Mouse (Mus musculus) midbrain, postnatal 0 days (tissue): ENCODE data around the gene Plekhh3. TPM values are rescaled to one million over a fixed set of nuclear protein-coding genes. Genes with fewer than 3 reads are reported as not detected.

Experiments used
- ATAC-seq: fragments of 200-750 bp; cut with Nextera tagmentation; 2 replicates; pipeline ENCODE4 v1.8.0; 2017; ENCODE audit warnings: moderate number of reproducible peaks, mild to moderate bottlenecking, moderate TSS enrichment, moderate library complexity; ENCODE audit not compliant: low FRiP score
- DNase-seq: peaks from one replicate; pipeline ENCODE4 v3.0.0-alpha.2; 2015; ENCODE audit warnings: low spot score
- H3K27ac ChIP-seq: fragments of 300-500 bp; sonication (generic); 2 replicates; pipeline ENCODE4 v1.5.1; 2014; ENCODE audit warnings: low read depth, mild to moderate bottlenecking, low read length, mixed read lengths
- H3K27me3 ChIP-seq: fragments of 300-500 bp; sonication (generic); 2 replicates; pipeline ENCODE4 v1.6.1; 2014; ENCODE audit warnings: low read length, control low read depth, mixed read lengths; ENCODE audit not compliant: insufficient read depth
- H3K36me3 ChIP-seq: fragments of 300-500 bp; sonication (generic); 2 replicates; pipeline ENCODE4 v1.6.1; 2014; ENCODE audit warnings: low read length, control low read depth, mixed read lengths; ENCODE audit not compliant: insufficient read depth
- H3K4me1 ChIP-seq: fragments of 300-500 bp; sonication (generic); 2 replicates; pipeline ENCODE4 v1.6.1; 2014; ENCODE audit warnings: mild to moderate bottlenecking, control low read depth, antibody characterized with exemption, low read length, mixed read lengths; ENCODE audit not compliant: insufficient read depth
- H3K4me2 ChIP-seq: fragments of 300-500 bp; sonication (generic); 2 replicates; pipeline ENCODE4 v1.6.1; 2014; ENCODE audit warnings: low read depth, mild to moderate bottlenecking, low read length, mixed read lengths; ENCODE audit not compliant: poor library complexity, severe bottlenecking
- H3K4me3 ChIP-seq: fragments of 300-500 bp; sonication (generic); 2 replicates; pipeline ENCODE4 v1.5.1; 2014; ENCODE audit warnings: low read depth, mild to moderate bottlenecking, low read length, moderate library complexity
- H3K9ac ChIP-seq: fragments of 300-500 bp; sonication (generic); replicated peaks from 2 replicates; pipeline ENCODE4 v1.6.1; 2014; ENCODE audit warnings: mild to moderate bottlenecking, low read length, moderate library complexity, mixed read lengths; ENCODE audit not compliant: poor library complexity, severe bottlenecking
- H3K9me3 ChIP-seq: fragments of 300-500 bp; sonication (generic); 2 replicates; pipeline ENCODE4 v1.6.1; 2016; ENCODE audit warnings: low read length, control low read depth
- CTCF ChIP-seq: IDR thresholded peaks from 2 replicates; pipeline ENCODE4 v1.5.1; 2016; ENCODE audit warnings: antibody characterized with exemption, mild to moderate bottlenecking
- WGBS: fragments of 180-500 bp; shearing (Covaris S2); extraction: QIAGEN DNeasy Blood & Tissue Kit; methylation state at CpG from one replicate; pipeline ENCODE4 v1.1.7; 2014; 5-methylcytosine and 5-hydroxymethylcytosine counted together
- microRNA-seq: library from miRNA; unstranded; fragments of <30 nt; microRNA quantifications from one replicate; pipeline ENCODE4, GENCODE M21; 2016; ENCODE audit warnings: borderline number of aligned reads
- polyA plus RNA-seq: library from polyadenylated mRNA; unstranded; fragments of >200 nt; fragmentation: Nextera tagmentation; extraction: Ambion mirVana; gene quantifications from 2 replicates; pipeline ENCODE4 v1.2.1, GENCODE M21; 2015
- total RNA-seq: library from RNA; depleted of rRNA; stranded (reverse); fragments of >200 nt; gene quantifications from 2 replicates; pipeline ENCODE4 v1.2.3, GENCODE M21; 2014; rRNA removed

Gene Plekhh3
- total and polyA plus RNA-seq, 2 experiments from 2014 or later = 5.8 to 23.4 TPM

GRCm38 (mm10) chr11:101119131-101119760 lies 51.9 kb downstream of the Plekhh3 start:
- H3K27ac ChIP-seq = peak overlapping the region; percentile 91
- H3K9me3 ChIP-seq = no peaks in the 10 kb centered on the region
- DNase-seq = no peak
- ATAC-seq = peak; percentile 74
- peak overlapping the region; percentile 89 for H3K4me2 ChIP-seq
- peak overlapping the region; percentile 75 for H3K4me3 ChIP-seq
- peaks cover 7% of the 10 kb centered on the region; the same call in 1 of the 2 replicates for H3K36me3 ChIP-seq
- H3K9ac ChIP-seq = peak overlapping the region; percentile 85
- H3K27me3 ChIP-seq = no peaks in the 10 kb centered on the region
- H3K4me1 ChIP-seq = peaks cover 15% of the 10 kb centered on the region; the same call in 1 of the 2 replicates
- peak; percentile 52 for TF ChIP-seq CTCF
- under 1% methylated on average over 32 of the region's 39 CpGs for WGBS

GRCm38 (mm10) chr11:101118105-101118504 lies 53.0 kb downstream of the Plekhh3 start:
- Histone ChIP-seq H3K9me3 (no peaks in the 10 kb centered on the region), H3K4me3 (peak overlapping the region; percentile 75), H3K27me3 (no peaks in the 10 kb centered on the region), H3K27ac (no peak overlapping the region), H3K4me1 (peaks cover 15% of the 10 kb centered on the region; the same call in 1 of the 2 replicates), H3K4me2 (peak overlapping the region; percentile 89), H3K36me3 (peaks cover 4% of the 10 kb centered on the region; the same call in 1 of the 2 replicates), H3K9ac (peak overlapping the region; percentile 85; the same call in 1 of the 2 replicates)
- DNase-seq = no peak
- TF ChIP-seq CTCF = no peak
- 40% methylated on average over 4 of the region's 4 CpGs for WGBS
- ATAC-seq = no peak

GRCm38 (mm10) chr11:101115564-101115963 lies 55.6 kb downstream of the Plekhh3 start:
- Histone ChIP-seq H3K4me2 (no peak overlapping the region), H3K9ac (no peak overlapping the region), H3K36me3 (no peaks in the 10 kb centered on the region), H3K27ac (no peak overlapping the region), H3K9me3 (no peaks in the 10 kb centered on the region), H3K4me1 (peaks cover 9% of the 10 kb centered on the region; the same call in 1 of the 2 replicates), H3K4me3 (no peak overlapping the region), H3K27me3 (no peaks in the 10 kb centered on the region)
- DNase-seq = no peak
- ATAC-seq = no peak
- no peak for TF ChIP-seq CTCF
- 84% methylated on average over 2 of the region's 2 CpGs for WGBS

Small RNA genes lying within 50 kb of the gene (microRNA-seq; reads per million reads assigned to microRNA genes)
- not detected for gene Gm27626

Other genes with a start within 250 kb of the Plekhh3 start
- gene Stat3, start 231.8 kb downstream of the Plekhh3 start, total RNA-seq = 37.8 and 47.1 TPM in 2 replicates
- gene Stat3, start 231.8 kb downstream of the Plekhh3 start, polyA plus RNA-seq = 34.2 and 40.8 TPM in 2 replicates
- 24.8 and 26.0 TPM in 2 replicates for gene Cavin1, start 200.5 kb downstream of the Plekhh3 start, total RNA-seq
- 46.0 and 47.5 TPM in 2 replicates for gene Cavin1, start 200.5 kb downstream of the Plekhh3 start, polyA plus RNA-seq
- gene Atp6v0a1, start 161.9 kb downstream of the Plekhh3 start, total RNA-seq = 242 and 247 TPM in 2 replicates
- gene Atp6v0a1, start 161.9 kb downstream of the Plekhh3 start, polyA plus RNA-seq = 204 and 210 TPM in 2 replicates
- 20.9 and 22.2 TPM in 2 replicates for gene Naglu, start 101.3 kb downstream of the Plekhh3 start, total RNA-seq
- gene Naglu, start 101.3 kb downstream of the Plekhh3 start, polyA plus RNA-seq = 16.0 and 16.6 TPM in 2 replicates
- gene Hsd17b1, start 92.9 kb downstream of the Plekhh3 start, total RNA-seq = 0.27 TPM in 1 of 2 replicates, not detected in the other
- not detected in 2 replicates for gene Hsd17b1, start 92.9 kb downstream of the Plekhh3 start, polyA plus RNA-seq
- 41.8 and 48.7 TPM in 2 replicates for gene Coasy, start 88.8 kb downstream of the Plekhh3 start, total RNA-seq
- gene Coasy, start 88.8 kb downstream of the Plekhh3 start, polyA plus RNA-seq = 31.5 and 34.1 TPM in 2 replicates
- gene Mlx, start 84.1 kb downstream of the Plekhh3 start, total RNA-seq = 60.7 and 61.3 TPM in 2 replicates
- 64.1 and 67.8 TPM in 2 replicates for gene Mlx, start 84.1 kb downstream of the Plekhh3 start, polyA plus RNA-seq
- 5.3 and 6.9 TPM in 2 replicates for gene Psmc3ip, start 75.9 kb downstream of the Plekhh3 start, total RNA-seq
- 8.9 and 10.3 TPM in 2 replicates for gene Psmc3ip, start 75.9 kb downstream of the Plekhh3 start, polyA plus RNA-seq
- gene Retreg3, start 51.5 kb downstream of the Plekhh3 start, total RNA-seq = 54.9 and 61.7 TPM in 2 replicates
- 24.8 and 26.0 TPM in 2 replicates for gene Retreg3, start 51.5 kb downstream of the Plekhh3 start, polyA plus RNA-seq
- gene Tubg1, start 51.4 kb downstream of the Plekhh3 start, total RNA-seq = 40.5 and 52.6 TPM in 2 replicates
- 64.4 and 64.6 TPM in 2 replicates for gene Tubg1, start 51.4 kb downstream of the Plekhh3 start, polyA plus RNA-seq
- 38.4 and 40.6 TPM in 2 replicates for gene Tubg2, start 15.4 kb downstream of the Plekhh3 start, total RNA-seq
- gene Tubg2, start 15.4 kb downstream of the Plekhh3 start, polyA plus RNA-seq = 86.1 and 93.8 TPM in 2 replicates
- 12.5 and 15.0 TPM in 2 replicates for gene Cntnap1, start 828 bp downstream of the Plekhh3 start, total RNA-seq
- gene Cntnap1, start 828 bp downstream of the Plekhh3 start, polyA plus RNA-seq = 3.0 and 3.2 TPM in 2 replicates
- gene Ccr10, start 4.1 kb upstream of the Plekhh3 start, total RNA-seq = 0.61 and 1.4 TPM in 2 replicates
- 0.75 and 0.83 TPM in 2 replicates for gene Ccr10, start 4.1 kb upstream of the Plekhh3 start, polyA plus RNA-seq
- 26.5 and 40.0 TPM in 2 replicates for gene Ezh1, start 55.1 kb upstream of the Plekhh3 start, total RNA-seq
- 25.4 and 25.9 TPM in 2 replicates for gene Ezh1, start 55.1 kb upstream of the Plekhh3 start, polyA plus RNA-seq
- gene Ramp2, start 74.7 kb upstream of the Plekhh3 start, total RNA-seq = 55.0 and 67.5 TPM in 2 replicates
- gene Ramp2, start 74.7 kb upstream of the Plekhh3 start, polyA plus RNA-seq = 95.3 and 103 TPM in 2 replicates
- 77.3 and 82.3 TPM in 2 replicates for gene Vps25, start 82.4 kb upstream of the Plekhh3 start, total RNA-seq
- 130 and 144 TPM in 2 replicates for gene Vps25, start 82.4 kb upstream of the Plekhh3 start, polyA plus RNA-seq
- gene Wnk4, start 89.2 kb upstream of the Plekhh3 start, total RNA-seq = 4.2 and 8.1 TPM in 2 replicates
- gene Wnk4, start 89.2 kb upstream of the Plekhh3 start, polyA plus RNA-seq = 7.5 and 9.2 TPM in 2 replicates
- gene Cntd1, start 107.7 kb upstream of the Plekhh3 start, total RNA-seq = not detected in 2 replicates
- 0.25 and 0.42 TPM in 2 replicates for gene Cntd1, start 107.7 kb upstream of the Plekhh3 start, polyA plus RNA-seq
- gene Coa3, start 107.8 kb upstream of the Plekhh3 start, total RNA-seq = 136 and 168 TPM in 2 replicates
- 204 and 229 TPM in 2 replicates for gene Coa3, start 107.8 kb upstream of the Plekhh3 start, polyA plus RNA-seq
- gene Becn1, start 130.9 kb upstream of the Plekhh3 start, total RNA-seq = 94.4 and 209 TPM in 2 replicates
- 145 and 150 TPM in 2 replicates for gene Becn1, start 130.9 kb upstream of the Plekhh3 start, polyA plus RNA-seq
- gene Psme3, start 144.9 kb upstream of the Plekhh3 start, total RNA-seq = 69.1 and 74.0 TPM in 2 replicates
- gene Psme3, start 144.9 kb upstream of the Plekhh3 start, polyA plus RNA-seq = 75.0 and 76.5 TPM in 2 replicates
- gene Aoc2, start 153.7 kb upstream of the Plekhh3 start, total RNA-seq = 5.3 and 6.7 TPM in 2 replicates
- gene Aoc2, start 153.7 kb upstream of the Plekhh3 start, polyA plus RNA-seq = 0.64 and 0.77 TPM in 2 replicates
- 0.66 and 1.2 TPM in 2 replicates for gene Aoc3, start 159.3 kb upstream of the Plekhh3 start, total RNA-seq
- 0.07 and 0.20 TPM in 2 replicates for gene Aoc3, start 159.3 kb upstream of the Plekhh3 start, polyA plus RNA-seq
- not detected in 2 replicates for gene G6pc, start 196.2 kb upstream of the Plekhh3 start, total RNA-seq
- not detected in 2 replicates for gene G6pc, start 196.2 kb upstream of the Plekhh3 start, polyA plus RNA-seq
- 67.4 and 78.3 TPM in 2 replicates for gene Aarsd1, start 246.3 kb upstream of the Plekhh3 start, total RNA-seq
- 96.3 and 107 TPM in 2 replicates for gene Aarsd1, start 246.3 kb upstream of the Plekhh3 start, polyA plus RNA-seq